Mouse (Mus musculus): Measurements from ENCODE around the gene Ctf2. TPM values are rescaled to one million over a fixed set of nuclear protein-coding genes. Genes with fewer than 3 reads are reported as not detected.

Gene Ctf2
- polyA plus RNA-seq, 1 experiment from 2014 or later, result 0.32 TPM

GRCm38 (mm10) chr7:127772080-127772479 is 40.1 kb upstream of the Ctf2 start:
- Histone ChIP-seq H3K9ac (ENCODE audit: low read length) (no peak overlapping the region), H3K27ac (replicated peaks; ENCODE audit: low read depth, low read length) (no peak overlapping the region), H3K4me1 (ENCODE audit: control insufficient read depth, insufficient read depth, low read length) (peaks cover 12% of the 10 kb centered on the region), H3K4me3 (ENCODE audit: low read depth, low read length) (no peak overlapping the region), H3K36me3 (ENCODE audit: control insufficient read depth, insufficient read depth, low read length) (peaks cover 8% of the 10 kb centered on the region), H3K9me3 (ENCODE audit: control insufficient read depth, low read length) (no peaks in the 10 kb centered on the region), H3K4me2 (ENCODE audit: low read depth, severe bottlenecking) (no peak overlapping the region), H3K27me3 (ENCODE audit: control insufficient read depth, insufficient read depth, low read length) (no peaks in the 10 kb centered on the region)
- 89% methylated on average over 3 of the region's 3 CpGs for WGBS
- DNase-seq (ENCODE audit: low spot score), result no peak
- no peak for ATAC-seq (ENCODE audit: insufficient number of reproducible peaks, low FRiP score, low TSS enrichment, low read depth)

GRCm38 (mm10) chr7:127771262-127771661 is 39.3 kb upstream of the Ctf2 start:
- H3K4me1 ChIP-seq (ENCODE audit: control insufficient read depth, insufficient read depth, low read length), result peaks cover 12% of the 10 kb centered on the region
- no peaks in the 10 kb centered on the region for H3K9me3 ChIP-seq (ENCODE audit: control insufficient read depth, low read length)
- peak overlapping the region; percentile 97 for H3K4me2 ChIP-seq (ENCODE audit: low read depth, severe bottlenecking)
- H3K27ac ChIP-seq (replicated peaks; ENCODE audit: low read depth, low read length), result no peak overlapping the region
- no peak overlapping the region for H3K4me3 ChIP-seq (ENCODE audit: low read depth, low read length)
- H3K9ac ChIP-seq (ENCODE audit: low read length), result no peak overlapping the region
- no peaks in the 10 kb centered on the region for H3K27me3 ChIP-seq (ENCODE audit: control insufficient read depth, insufficient read depth, low read length)
- WGBS, result 79% methylated on average over 5 of the region's 5 CpGs
- ATAC-seq (ENCODE audit: insufficient number of reproducible peaks, low FRiP score, low TSS enrichment, low read depth) (no peak), DNase-seq (ENCODE audit: low spot score) (no peak)
- peaks cover 9% of the 10 kb centered on the region for H3K36me3 ChIP-seq (ENCODE audit: control insufficient read depth, insufficient read depth, low read length)

- Histone ChIP-seq H3K36me3 (ENCODE audit: control insufficient read depth, insufficient read depth, low read length) (peaks cover 11% of the 10 kb centered on the region), H3K27ac (replicated peaks; ENCODE audit: low read depth, low read length) (peak overlapping the region; percentile 89), H3K4me1 (ENCODE audit: control insufficient read depth, insufficient read depth, low read length) (peaks cover 12% of the 10 kb centered on the region), H3K4me2 (ENCODE audit: low read depth, severe bottlenecking) (peak overlapping the region; percentile 97), H3K9ac (ENCODE audit: low read length) (peak overlapping the region; percentile 84), H3K4me3 (ENCODE audit: low read depth, low read length) (peak overlapping the region; percentile 71), H3K27me3 (ENCODE audit: control insufficient read depth, insufficient read depth, low read length) (no peaks in the 10 kb centered on the region), H3K9me3 (ENCODE audit: control insufficient read depth, low read length) (no peaks in the 10 kb centered on the region)
- ATAC-seq (ENCODE audit: insufficient number of reproducible peaks, low FRiP score, low TSS enrichment, low read depth) (peak; percentile 2; the same call in 1 of the 2 replicates), DNase-seq (ENCODE audit: low spot score) (peak; percentile 47)
- WGBS, result 2% methylated on average over 27 of the region's 27 CpGs
Measured at GRCm38 (mm10) chr7:127770039-127770905, 38.3 kb upstream of the Ctf2 start.

- H3K4me3 ChIP-seq (ENCODE audit: low read depth, low read length), result peak within 1 kb of the TSS; percentile 71
- H3K27me3 ChIP-seq (ENCODE audit: control insufficient read depth, insufficient read depth, low read length), result no peaks in the 10 kb centered on the region
- under 1% methylated on average over 24 of the region's 24 CpGs for WGBS
- DNase-seq (ENCODE audit: low spot score) (peak; percentile 85), ATAC-seq (ENCODE audit: insufficient number of reproducible peaks, low FRiP score, low TSS enrichment, low read depth) (peak; percentile 61)
- H3K27ac ChIP-seq (replicated peaks; ENCODE audit: low read depth, low read length), result peak within 1 kb of the TSS; percentile 89
- peaks cover 11% of the 10 kb centered on the region for H3K36me3 ChIP-seq (ENCODE audit: control insufficient read depth, insufficient read depth, low read length)
- peaks cover 12% of the 10 kb centered on the region for H3K4me1 ChIP-seq (ENCODE audit: control insufficient read depth, insufficient read depth, low read length)
- H3K9me3 ChIP-seq (ENCODE audit: control insufficient read depth, low read length), result no peaks in the 10 kb centered on the region
- H3K9ac ChIP-seq (ENCODE audit: low read length), result peak within 1 kb of the TSS; percentile 84
- peak within 1 kb of the TSS; percentile 97 for H3K4me2 ChIP-seq (ENCODE audit: low read depth, severe bottlenecking)
Measured at GRCm38 (mm10) chr7:127769651-127770038, 37.7 kb upstream of the Ctf2 start, which contains the start of gene Orai3. Gene Orai3 (plus strand): TSS chr7:127769815.

GRCm38 (mm10) chr7:127768997-127769593 is 37.1 kb upstream of the Ctf2 start:
- peak overlapping the region; percentile 89 for H3K27ac ChIP-seq (replicated peaks; ENCODE audit: low read depth, low read length)
- DNase-seq (ENCODE audit: low spot score), result peak; percentile 91
- H3K4me1 ChIP-seq (ENCODE audit: control insufficient read depth, insufficient read depth, low read length), result peaks cover 12% of the 10 kb centered on the region
- under 1% methylated on average over 16 of the region's 16 CpGs for WGBS
- H3K27me3 ChIP-seq (ENCODE audit: control insufficient read depth, insufficient read depth, low read length), result no peaks in the 10 kb centered on the region
- peak overlapping the region; percentile 71 for H3K4me3 ChIP-seq (ENCODE audit: low read depth, low read length)
- peak overlapping the region; percentile 55 for H3K9ac ChIP-seq (ENCODE audit: low read length)
- peak overlapping the region; percentile 97 for H3K4me2 ChIP-seq (ENCODE audit: low read depth, severe bottlenecking)
- peak; percentile 88 for ATAC-seq (ENCODE audit: insufficient number of reproducible peaks, low FRiP score, low TSS enrichment, low read depth)
- peaks cover 11% of the 10 kb centered on the region for H3K36me3 ChIP-seq (ENCODE audit: control insufficient read depth, insufficient read depth, low read length)
- H3K9me3 ChIP-seq (ENCODE audit: control insufficient read depth, low read length), result no peaks in the 10 kb centered on the region

- Histone ChIP-seq H3K36me3 (ENCODE audit: control insufficient read depth, insufficient read depth, low read length) (peaks cover 11% of the 10 kb centered on the region), H3K9ac (ENCODE audit: low read length) (no peak overlapping the region), H3K4me1 (ENCODE audit: control insufficient read depth, insufficient read depth, low read length) (peaks cover 12% of the 10 kb centered on the region), H3K27me3 (ENCODE audit: control insufficient read depth, insufficient read depth, low read length) (no peaks in the 10 kb centered on the region), H3K27ac (replicated peaks; ENCODE audit: low read depth, low read length) (peak overlapping the region; percentile 56), H3K9me3 (ENCODE audit: control insufficient read depth, low read length) (no peaks in the 10 kb centered on the region), H3K4me2 (ENCODE audit: low read depth, severe bottlenecking) (0 out of 2 replicates have a peak overlapping the region, but pooled peaks have one; percentile 7), H3K4me3 (ENCODE audit: low read depth, low read length) (no peak overlapping the region; the same call in 1 of the 2 replicates)
- ATAC-seq (ENCODE audit: insufficient number of reproducible peaks, low FRiP score, low TSS enrichment, low read depth) (peak; percentile 52; the same call in 1 of the 2 replicates), DNase-seq (ENCODE audit: low spot score) (no peak)
- 51% methylated on average over 13 of the region's 13 CpGs for WGBS
Measured at GRCm38 (mm10) chr7:127768346-127768996, 36.5 kb upstream of the Ctf2 start.

GRCm38 (mm10) chr7:127767671-127768345 is 35.8 kb upstream of the Ctf2 start:
- Histone ChIP-seq H3K9ac (ENCODE audit: low read length) (no peak overlapping the region), H3K27me3 (ENCODE audit: control insufficient read depth, insufficient read depth, low read length) (no peaks in the 10 kb centered on the region), H3K4me3 (ENCODE audit: low read depth, low read length) (no peak overlapping the region), H3K9me3 (ENCODE audit: control insufficient read depth, low read length) (no peaks in the 10 kb centered on the region), H3K4me2 (ENCODE audit: low read depth, severe bottlenecking) (no peak overlapping the region), H3K36me3 (ENCODE audit: control insufficient read depth, insufficient read depth, low read length) (peaks cover 15% of the 10 kb centered on the region), H3K4me1 (ENCODE audit: control insufficient read depth, insufficient read depth, low read length) (peaks cover 12% of the 10 kb centered on the region), H3K27ac (replicated peaks; ENCODE audit: low read depth, low read length) (peak overlapping the region; percentile 56)
- no peak for ATAC-seq (ENCODE audit: insufficient number of reproducible peaks, low FRiP score, low TSS enrichment, low read depth)
- DNase-seq (ENCODE audit: low spot score), result no peak
- WGBS, result 90% methylated on average over 19 of the region's 19 CpGs
